Mouse (Mus musculus) ovary, postnatal 10 days (tissue): Measurements from ENCODE around the gene Ccdc141.

ENCODE experiments used
- DNase-seq: peaks from one replicate; pipeline ENCODE4 v3.0.0; 2022; ENCODE audit warnings: low spot score

Ccdc141 gene

GRCm38 (mm10) chr2:77126939-77127338, 43.5 kb downstream of the Ccdc141 start:
- no peak for DNase-seq

- no peak for DNase-seq
Measured at GRCm38 (mm10) chr2:77118102-77118501, 52.3 kb downstream of the Ccdc141 start.

GRCm38 (mm10) chr2:77114335-77114734, 56.1 kb downstream of the Ccdc141 start:
- DNase-seq, result no peak

- no peak for DNase-seq
Measured at GRCm38 (mm10) chr2:77113867-77114266, 56.6 kb downstream of the Ccdc141 start.

GRCm38 (mm10) chr2:77113026-77113425, 57.4 kb downstream of the Ccdc141 start:
- DNase-seq, result no peak

GRCm38 (mm10) chr2:77111095-77111494, 59.3 kb downstream of the Ccdc141 start:
- no peak for DNase-seq

GRCm38 (mm10) chr2:77110365-77110764, 60.1 kb downstream of the Ccdc141 start:
- DNase-seq, result no peak

- DNase-seq, result no peak
Measured at GRCm38 (mm10) chr2:77109506-77110123, 60.8 kb downstream of the Ccdc141 start.

GRCm38 (mm10) chr2:77108562-77108961, 61.9 kb downstream of the Ccdc141 start:
- DNase-seq, result no peak

- DNase-seq, result no peak
Measured at GRCm38 (mm10) chr2:77106150-77106549, 64.3 kb downstream of the Ccdc141 start.

- DNase-seq, result no peak
Measured at GRCm38 (mm10) chr2:77105006-77105715, 65.3 kb downstream of the Ccdc141 start.

GRCm38 (mm10) chr2:77102516-77102915, 67.9 kb downstream of the Ccdc141 start:
- DNase-seq, result no peak

GRCm38 (mm10) chr2:77099814-77100213, 70.6 kb downstream of the Ccdc141 start:
- no peak for DNase-seq

- DNase-seq, result no peak
Measured at GRCm38 (mm10) chr2:77098769-77099168, 71.7 kb downstream of the Ccdc141 start.

- DNase-seq, result no peak
Measured at GRCm38 (mm10) chr2:77091749-77092148, 78.7 kb downstream of the Ccdc141 start.

- DNase-seq, result no peak
Measured at GRCm38 (mm10) chr2:77085313-77085712, 85.1 kb downstream of the Ccdc141 start.

- no peak for DNase-seq
Measured at GRCm38 (mm10) chr2:77084629-77085028, 85.8 kb downstream of the Ccdc141 start.

GRCm38 (mm10) chr2:77081156-77081555, 89.3 kb downstream of the Ccdc141 start:
- DNase-seq, result no peak

GRCm38 (mm10) chr2:77080657-77081056, 89.8 kb downstream of the Ccdc141 start:
- DNase-seq, result no peak

GRCm38 (mm10) chr2:77078746-77079145, 91.7 kb downstream of the Ccdc141 start:
- DNase-seq, result no peak

- no peak for DNase-seq
Measured at GRCm38 (mm10) chr2:77074373-77074772, 96.1 kb downstream of the Ccdc141 start.

GRCm38 (mm10) chr2:77073930-77074329, 96.5 kb downstream of the Ccdc141 start:
- no peak for DNase-seq

- DNase-seq, result no peak
Measured at GRCm38 (mm10) chr2:77065294-77065693, 105.1 kb downstream of the Ccdc141 start.

- DNase-seq, result no peak
Measured at GRCm38 (mm10) chr2:77061871-77062270, 108.6 kb downstream of the Ccdc141 start.
